Mouse (Mus musculus): ENCODE data around the gene Cyb5d1.

- TF ChIP-seq CTCF (IDR thresholded peaks at IDR 0.05; ENCODE audit: control insufficient read depth, insufficient read depth, low read length) (no peak), POLR2A (IDR thresholded peaks at IDR 0.05; ENCODE audit: borderline replicate concordance, control insufficient read depth, low read depth, low read length) (no peak)
Measured at GRCm38 (mm10) chr11:69419443-69419812, 24.0 kb upstream of the Cyb5d1 start.

All from bone marrow, adult 2 months (tissue).